Mouse (Mus musculus): Measurements from ENCODE around the gene Rtn4rl1.

DNA sequence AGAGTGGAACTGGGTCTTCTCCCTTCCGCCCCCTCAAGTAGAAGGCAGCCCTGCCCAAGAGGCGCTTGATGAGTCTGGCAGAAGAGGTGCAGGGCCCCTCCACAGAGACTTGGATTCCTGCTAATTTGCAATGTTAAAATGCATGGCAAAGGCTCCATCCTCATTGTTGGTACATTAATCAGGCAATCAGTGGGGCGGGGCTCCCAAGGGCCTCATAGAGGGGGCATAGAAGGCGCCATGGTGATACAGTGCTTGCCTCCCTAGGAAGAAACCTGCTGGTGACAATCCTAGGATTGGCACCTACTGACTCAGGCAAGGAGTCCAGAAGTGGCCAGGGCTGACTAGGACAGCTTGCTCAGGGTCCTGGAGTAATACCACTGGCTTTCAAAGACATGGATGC, 68.1 kb downstream of the Rtn4rl1 start:
- no peak for TF ChIP-seq CTCF (IDR thresholded peaks at IDR 0.05; ENCODE audit: borderline replicate concordance, insufficient read depth, low read depth, low read length)
- TF ChIP-seq POLR2A (IDR thresholded peaks at IDR 0.05; ENCODE audit: borderline replicate concordance, insufficient read depth, low read length): no peak

Data from cerebellum, adult 2 months (tissue).